Mouse (Mus musculus): Measurements from ENCODE around the gene Rhobtb1.

Rhobtb1 gene

DNA sequence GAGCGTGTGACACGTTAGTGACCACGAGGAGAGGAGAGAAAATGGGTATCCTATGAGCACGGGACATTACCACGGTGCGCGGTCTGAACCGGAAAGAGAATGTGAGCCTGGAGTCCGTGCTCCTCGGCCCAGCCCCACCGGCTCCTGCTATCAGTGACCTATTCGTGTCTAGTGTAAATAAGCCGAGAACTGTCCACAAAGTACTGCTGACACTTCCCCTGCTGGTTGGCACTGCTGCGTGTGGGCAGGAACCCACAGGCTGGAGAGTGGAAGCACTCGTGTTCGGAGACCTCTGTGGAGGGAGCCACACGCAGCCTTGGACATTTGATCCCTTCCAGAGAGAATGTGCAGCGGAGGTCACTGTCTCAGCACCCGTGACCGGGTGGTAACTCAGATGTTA is at the start of gene Rhobtb1:
Rhobtb1 (plus strand) TSS at position 390 of the 400 bp plus-strand sequence.
- no peak for DNase-seq (ENCODE audit: low spot score in 2 of 2)

GRCm38 (mm10) chr10:69101988-69102387 is 49.2 kb upstream of the Rhobtb1 start:
- peak; percentile 8 to 55 for DNase-seq (ENCODE audit: low spot score in 2 of 2)

- no peak for DNase-seq (ENCODE audit: low spot score in 2 of 2)
These were observed 46.9 kb upstream of the Rhobtb1 start for GRCm38 (mm10) chr10:69104143-69104882.

DNA sequence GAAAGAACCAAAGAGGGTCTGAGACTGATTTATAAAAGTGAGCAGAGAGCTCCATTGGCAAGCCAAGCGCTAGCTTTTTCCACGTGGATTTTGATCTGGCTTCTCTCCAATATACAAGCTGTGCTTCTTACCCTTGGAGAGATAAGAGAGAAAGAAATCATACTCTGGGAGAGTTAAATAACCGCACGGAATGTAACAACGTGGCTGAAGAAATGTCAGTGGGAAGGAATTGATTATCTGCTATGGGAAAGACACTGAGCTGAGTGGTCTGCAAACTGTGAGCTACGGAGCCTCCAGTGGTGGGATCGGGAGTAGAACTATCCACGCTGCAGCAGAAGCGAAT is 46.4 kb upstream of the Rhobtb1 start:
- no peak for DNase-seq (ENCODE audit: low spot score in 2 of 2)

DNA sequence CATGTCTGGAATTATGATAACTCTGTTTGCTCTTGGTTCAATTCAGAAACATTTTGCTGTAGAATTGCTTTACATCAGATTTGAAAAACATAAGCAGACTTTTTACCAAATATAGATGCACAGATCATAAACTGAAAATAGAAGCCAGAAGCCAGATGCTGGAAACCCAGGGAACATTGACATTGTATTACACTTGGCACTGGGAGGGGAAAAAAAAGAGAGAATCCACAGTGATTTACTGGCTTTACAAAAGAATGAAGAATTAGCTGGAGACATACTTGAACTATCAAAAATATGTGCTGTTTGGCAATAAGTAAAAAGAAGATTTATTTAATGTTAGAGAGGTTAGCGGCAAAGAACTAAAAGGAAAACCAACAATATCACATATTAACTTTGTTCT is 44.4 kb upstream of the Rhobtb1 start:
- DNase-seq (ENCODE audit: low spot score in 2 of 2) = no peak

- no peak for DNase-seq (ENCODE audit: low spot score in 2 of 2)
These were observed 44.0 kb upstream of the Rhobtb1 start for GRCm38 (mm10) chr10:69107253-69107652.

DNA sequence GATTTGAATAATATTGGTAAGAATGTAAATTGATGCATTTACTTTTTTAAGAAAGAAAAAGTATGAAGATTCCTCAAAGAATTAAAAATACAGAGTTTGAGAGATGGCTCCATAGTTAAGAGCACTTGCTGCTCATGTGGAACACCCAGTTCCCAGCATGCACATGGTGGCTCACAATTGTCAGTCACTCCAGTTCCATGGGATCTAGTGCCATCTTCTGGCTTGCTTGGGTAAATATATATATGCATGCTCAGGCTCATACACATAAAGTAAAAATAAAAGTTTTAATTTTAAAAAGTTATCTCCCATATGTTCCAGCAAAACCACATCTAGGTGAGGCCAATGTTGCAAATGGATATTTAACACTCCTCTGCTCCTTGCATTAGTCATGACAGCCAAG is 36.9 kb upstream of the Rhobtb1 start:
- no peak for DNase-seq (ENCODE audit: low spot score in 2 of 2)

DNA sequence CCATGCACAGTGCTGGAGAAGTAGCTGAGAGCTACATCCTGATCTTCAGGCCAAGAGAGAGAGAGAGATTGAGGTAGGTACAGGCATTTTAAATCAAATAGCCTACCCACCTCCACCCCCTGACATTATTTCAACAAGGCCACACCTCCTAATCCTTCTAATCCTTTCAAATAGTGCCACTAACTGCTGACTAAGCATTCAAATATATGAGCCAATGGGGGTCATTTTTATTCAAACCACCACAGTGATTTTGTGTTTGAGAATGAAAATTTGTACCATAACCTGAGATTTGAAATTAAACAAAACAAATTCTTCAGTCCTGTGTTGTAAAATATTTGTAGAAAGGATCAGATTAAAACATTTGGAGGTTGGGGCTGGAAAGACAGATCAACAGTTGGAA is 33.2 kb upstream of the Rhobtb1 start:
- DNase-seq (ENCODE audit: low spot score in 2 of 2) = no peak

- DNase-seq (ENCODE audit: low spot score in 2 of 2) = no peak
These were observed 32.3 kb upstream of the Rhobtb1 start for GRCm38 (mm10) chr10:69118893-69119292.

DNA sequence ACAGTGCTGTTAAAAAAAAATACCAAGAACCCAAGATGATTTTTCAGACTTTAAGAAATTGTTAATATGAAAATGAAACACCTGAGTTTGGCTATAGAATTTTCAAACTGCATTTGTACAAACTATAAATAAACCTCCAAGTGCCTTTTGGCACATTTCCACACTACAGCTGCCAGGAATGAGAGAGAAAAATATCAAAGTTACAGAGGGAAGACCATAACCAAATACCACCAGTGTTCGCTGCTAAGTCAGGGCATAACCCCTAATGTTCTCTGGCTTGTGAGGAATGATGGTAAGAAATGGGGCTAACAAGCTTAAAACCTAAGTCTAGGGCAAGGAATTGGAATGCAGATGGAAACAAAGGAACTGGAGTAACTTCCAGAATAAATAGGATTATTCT is 31.8 kb upstream of the Rhobtb1 start:
- no peak for DNase-seq (ENCODE audit: low spot score in 2 of 2)

GRCm38 (mm10) chr10:69126546-69126945 is 24.7 kb upstream of the Rhobtb1 start:
- DNase-seq (ENCODE audit: low spot score in 2 of 2) = no peak

- DNase-seq (ENCODE audit: low spot score in 2 of 2) = no peak
These were observed 22.7 kb upstream of the Rhobtb1 start for GRCm38 (mm10) chr10:69128531-69128930.

DNA sequence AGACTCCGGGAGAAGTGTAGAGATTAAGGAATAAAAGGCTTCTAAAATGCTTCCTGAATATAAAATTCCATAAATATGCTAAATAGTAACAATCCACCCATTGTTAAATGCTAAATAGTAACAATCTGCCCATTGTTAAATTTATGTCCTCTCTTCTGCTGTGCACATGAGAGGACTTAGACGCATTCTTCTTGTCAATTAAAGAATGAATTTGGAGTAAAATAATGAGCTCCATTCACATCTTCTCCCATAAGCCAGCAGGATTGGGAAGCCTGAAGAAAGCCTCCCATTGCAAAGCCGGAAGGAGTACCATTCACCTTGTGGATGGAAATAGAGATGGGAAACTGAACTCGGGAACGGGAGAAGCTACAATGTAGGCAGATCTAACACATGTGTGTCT is 20.6 kb upstream of the Rhobtb1 start:
- DNase-seq (ENCODE audit: low spot score in 2 of 2) = no peak

- no peak for DNase-seq (ENCODE audit: low spot score in 2 of 2)
These were observed 16.9 kb upstream of the Rhobtb1 start for GRCm38 (mm10) chr10:69134356-69134755.

DNA sequence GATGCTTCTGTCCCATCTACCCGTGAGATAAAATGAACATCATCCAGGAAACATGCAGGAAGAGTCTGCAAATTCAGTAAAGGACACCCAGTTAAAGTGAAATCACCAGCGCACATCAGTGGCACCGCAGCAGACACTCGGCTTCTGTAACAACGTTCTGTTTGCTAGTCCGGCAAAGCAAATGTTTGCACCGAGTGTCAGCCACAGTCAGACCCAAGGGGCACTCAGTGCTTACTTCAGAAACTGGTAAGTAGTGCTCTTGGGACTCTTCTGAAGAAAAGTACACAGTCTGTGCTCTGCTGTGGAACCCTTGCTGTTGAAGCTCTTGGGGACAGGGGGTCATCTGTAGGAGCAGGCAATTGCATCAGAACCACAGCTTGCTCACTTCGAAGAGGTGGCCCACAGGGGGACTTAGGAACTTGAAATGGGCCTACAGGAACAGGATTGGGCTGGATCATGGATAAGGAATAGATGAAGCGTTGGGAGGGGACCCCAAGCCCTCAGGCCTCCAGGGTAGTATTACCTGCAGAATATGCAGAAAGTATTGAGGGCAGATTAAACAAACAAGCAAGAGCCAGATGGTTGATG is 14.9 kb upstream of the Rhobtb1 start:
- DNase-seq (ENCODE audit: low spot score in 2 of 2) = no peak

GRCm38 (mm10) chr10:69149252-69149651 is 2.0 kb upstream of the Rhobtb1 start:
- DNase-seq (ENCODE audit: low spot score in 2 of 2) = no peak

GRCm38 (mm10) chr10:69152971-69153370 is 1.7 kb downstream of the Rhobtb1 start:
- DNase-seq (ENCODE audit: low spot score in 2 of 2) = no peak

DNA sequence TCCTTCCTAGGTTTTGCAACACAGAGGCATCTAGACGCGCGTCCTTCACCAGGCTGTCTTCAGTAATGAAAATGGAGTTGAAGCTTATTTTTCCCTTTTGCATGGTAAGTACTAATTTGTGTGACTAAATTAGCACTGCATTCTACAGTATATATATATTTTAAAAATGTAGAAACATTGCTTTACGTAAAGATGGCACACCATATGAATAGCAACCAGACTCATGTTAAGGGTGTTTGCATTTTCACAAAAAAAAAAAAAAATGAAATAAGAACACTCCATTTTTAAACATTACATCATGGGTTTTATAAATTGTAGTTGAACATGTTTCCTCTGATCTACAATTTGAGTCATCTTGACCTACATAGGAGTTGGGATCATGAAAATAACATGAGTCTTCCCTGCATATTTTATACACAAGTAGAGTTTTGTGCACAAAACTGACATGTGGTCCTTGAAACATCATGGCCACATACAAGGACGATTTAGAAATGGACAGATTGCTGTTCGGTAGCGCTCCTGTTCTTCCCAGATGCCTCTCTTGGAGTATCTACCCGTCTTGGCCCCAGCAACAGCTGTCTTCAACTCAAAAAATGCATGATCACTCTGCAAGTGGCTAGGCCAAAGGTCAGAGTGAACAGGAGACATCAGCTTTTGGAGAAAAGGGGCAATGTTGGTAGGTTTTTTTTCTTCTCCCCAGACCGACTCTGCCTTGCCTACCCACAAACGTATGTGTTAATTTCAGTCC is 4.4 kb downstream of the Rhobtb1 start:
- no peak for DNase-seq (ENCODE audit: low spot score in 2 of 2)

GRCm38 (mm10) chr10:69156462-69156861 is 5.2 kb downstream of the Rhobtb1 start:
- no peak for DNase-seq (ENCODE audit: low spot score in 2 of 2)

- DNase-seq (ENCODE audit: low spot score in 2 of 2) = no peak
These were observed 6.2 kb downstream of the Rhobtb1 start for GRCm38 (mm10) chr10:69157471-69157870.

DNA sequence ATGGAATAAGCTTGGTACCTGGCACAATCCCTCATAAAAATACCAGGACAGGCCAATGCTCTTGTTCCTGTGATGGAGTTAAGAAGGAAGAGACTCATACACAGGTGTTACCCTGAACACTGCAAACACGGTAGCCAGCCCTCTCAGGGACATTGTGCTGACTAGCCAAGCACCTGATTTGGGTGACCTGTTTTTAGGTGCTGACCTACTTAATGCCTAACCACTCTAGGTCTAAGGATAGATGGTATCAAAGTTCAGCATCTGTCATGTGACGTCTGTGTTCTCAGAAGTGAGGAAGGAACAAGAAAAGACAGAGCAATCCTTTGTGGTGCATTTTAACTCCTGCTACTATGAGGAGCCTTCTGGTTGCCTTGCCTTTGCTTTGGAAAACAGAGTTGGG is 9.6 kb downstream of the Rhobtb1 start:
- DNase-seq (ENCODE audit: low spot score in 2 of 2) = peak; percentile 25 to 31

- DNase-seq (ENCODE audit: low spot score in 2 of 2) = no peak
These were observed 10.3 kb downstream of the Rhobtb1 start for GRCm38 (mm10) chr10:69161503-69161902.

GRCm38 (mm10) chr10:69162577-69162976 is 11.3 kb downstream of the Rhobtb1 start:
- DNase-seq (ENCODE audit: low spot score in 2 of 2) = no peak

Measured in thymus, postnatal 10 days (tissue).